Mouse (Mus musculus) left cerebral cortex, postnatal 25 days (tissue): ENCODE data around the gene Dgkz. TPM values are rescaled to one million over a fixed set of nuclear protein-coding genes. Genes with fewer than 3 reads are reported as not detected.

Experiments used
- DNase-seq, 2 experiments: peaks; one replicate each; pipeline ENCODE4 v3.0.0; 2022; ENCODE audit warnings: low spot score in 2 of 2, mixed read lengths in 1 of 2
- intact Hi-C: fragments of 180-260 bp; cut with DNase I; formaldehyde crosslinking; loops from one replicate; pipeline ENCODE4 v1.15.1; 2025
- total RNA-seq, 2 experiments: library from RNA; stranded (reverse); gene quantifications; 2 replicates each; pipeline ENCODE4 v1.2.3; 2021

The Dgkz gene
- total RNA-seq, 2 experiments from 2014 or later = 556 to 558 TPM

- intact Hi-C loops = no loop called here
- peak in 1 of 2 experiments; percentile 50 for DNase-seq
Measured at GRCm38 (mm10) chr2:91947397-91948150, 28.1 kb downstream of the Dgkz start.

DNA sequence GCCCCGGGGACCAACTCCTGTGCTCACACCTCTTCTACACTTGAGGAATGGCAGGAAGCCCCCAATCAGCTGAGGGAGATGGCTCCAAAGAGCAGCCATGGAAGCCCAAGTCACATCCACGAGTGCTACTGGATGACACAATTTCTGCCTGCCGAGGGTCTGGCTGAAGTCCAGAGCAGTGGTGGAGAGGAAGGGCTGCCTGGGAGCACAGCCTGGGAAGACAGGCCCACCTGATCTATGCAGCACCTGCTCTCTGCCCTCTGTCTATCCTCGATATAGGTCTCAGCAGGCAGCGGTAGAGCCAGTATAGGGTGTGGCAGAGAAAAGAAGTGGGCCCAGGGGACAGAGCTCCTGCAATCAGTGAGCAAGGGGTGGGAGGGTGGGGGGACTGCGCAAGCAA lies 28.8 kb downstream of the Dgkz start:
- intact Hi-C loops = no loop called here

DNA sequence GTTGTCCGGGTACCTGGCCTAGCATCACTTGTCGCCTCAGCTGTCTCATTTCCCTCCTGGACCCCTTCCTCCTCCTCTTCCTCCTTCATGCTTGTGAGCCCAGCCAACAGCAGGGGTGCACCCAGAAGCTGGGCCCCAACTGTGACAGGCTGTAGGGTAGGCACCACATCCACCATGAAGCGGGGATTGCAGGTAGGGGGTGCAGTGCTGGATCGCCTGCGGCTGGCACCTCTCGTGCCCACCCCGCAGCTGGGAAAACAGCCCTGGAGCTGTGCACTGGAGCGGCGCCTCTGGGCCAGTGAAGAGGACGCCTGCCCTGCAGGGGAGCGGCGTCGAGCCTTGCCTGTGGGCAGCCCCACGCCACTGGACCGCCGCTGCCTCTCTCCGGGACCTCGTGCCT lies 30.2 kb downstream of the Dgkz start, which contains the start of gene Gm9821:
Gene Gm9821 (plus strand): TSS at position 221 of the 400 bp plus-strand sequence.
- intact Hi-C loops = no loop called here

More for the DNA sequence above, 28.8 kb downstream of the Dgkz start:
- DNase-seq = peak in 1 of 2 experiments; percentile 34

DNA sequence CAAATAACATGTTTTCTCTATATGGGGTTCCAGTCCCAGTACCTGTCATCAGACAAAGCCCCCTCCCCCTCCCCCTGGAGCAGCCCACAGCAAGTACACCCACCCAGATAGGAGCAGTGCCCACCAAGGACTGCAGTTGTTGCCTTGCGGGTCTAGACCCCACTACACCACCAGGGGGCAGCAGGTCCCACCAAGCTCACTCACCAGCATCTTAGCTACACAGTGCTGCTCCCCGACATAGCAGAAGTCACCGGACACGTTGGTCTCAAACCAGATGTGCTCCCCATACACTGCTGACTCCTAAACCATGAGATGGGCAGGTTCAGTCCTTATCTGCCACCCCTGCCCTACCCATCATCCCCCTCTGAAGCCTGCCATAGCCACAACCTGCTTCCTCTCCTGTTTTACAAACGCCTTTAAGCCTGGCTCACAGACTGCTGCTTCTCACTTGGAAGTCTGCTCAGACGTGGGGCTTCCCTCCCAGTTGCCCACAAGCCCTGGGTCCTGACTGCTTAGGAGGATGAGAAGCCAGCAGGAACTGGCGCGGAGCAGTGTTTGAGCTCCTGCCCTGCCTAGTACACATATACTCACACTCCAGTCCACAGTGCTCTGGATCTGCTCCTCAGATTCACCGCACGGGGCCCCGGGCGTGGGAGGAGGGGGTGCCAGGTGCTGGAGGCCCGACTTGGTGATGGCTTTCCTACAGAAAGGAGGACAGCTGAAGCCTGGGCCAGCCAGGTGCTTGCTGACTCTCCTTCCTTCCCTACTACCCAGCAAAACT lies 31.3 kb downstream of the Dgkz start:
- DNase-seq = peak in 1 of 2 experiments; percentile 86
- intact Hi-C loops = loop anchor here (1.0 to 5.0 kb wide), 3 partner anchors 15 to 113 kb away; no protein-coding TSS in a partner anchor

More for the DNA sequence above, 30.2 kb downstream of the Dgkz start, which contains the start of gene Gm9821:
- DNase-seq = no peak

DNA sequence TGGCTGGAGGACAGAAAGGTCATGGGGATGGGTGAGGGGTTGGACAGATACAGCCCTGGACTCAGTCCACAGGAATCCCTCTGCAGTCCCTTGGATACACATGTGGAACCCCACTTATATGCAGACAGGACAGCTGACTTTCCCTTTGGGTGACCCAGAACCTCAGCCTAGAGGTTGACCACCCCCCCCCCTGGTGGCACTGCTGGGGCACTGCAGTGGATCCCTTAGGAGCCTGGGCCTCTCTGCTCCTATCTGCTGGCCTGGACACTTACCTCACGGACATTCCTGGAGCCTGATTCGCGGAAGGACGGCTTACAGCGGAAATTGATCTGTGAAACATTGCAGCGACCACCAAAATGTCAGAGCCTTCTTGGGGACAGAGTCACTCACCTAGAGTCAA lies 33.3 kb downstream of the Dgkz start:
- intact Hi-C loops = loop anchor here (5.0 kb wide), 1 partner anchor 115 kb away; no protein-coding TSS in a partner anchor
- DNase-seq = no peak

DNA sequence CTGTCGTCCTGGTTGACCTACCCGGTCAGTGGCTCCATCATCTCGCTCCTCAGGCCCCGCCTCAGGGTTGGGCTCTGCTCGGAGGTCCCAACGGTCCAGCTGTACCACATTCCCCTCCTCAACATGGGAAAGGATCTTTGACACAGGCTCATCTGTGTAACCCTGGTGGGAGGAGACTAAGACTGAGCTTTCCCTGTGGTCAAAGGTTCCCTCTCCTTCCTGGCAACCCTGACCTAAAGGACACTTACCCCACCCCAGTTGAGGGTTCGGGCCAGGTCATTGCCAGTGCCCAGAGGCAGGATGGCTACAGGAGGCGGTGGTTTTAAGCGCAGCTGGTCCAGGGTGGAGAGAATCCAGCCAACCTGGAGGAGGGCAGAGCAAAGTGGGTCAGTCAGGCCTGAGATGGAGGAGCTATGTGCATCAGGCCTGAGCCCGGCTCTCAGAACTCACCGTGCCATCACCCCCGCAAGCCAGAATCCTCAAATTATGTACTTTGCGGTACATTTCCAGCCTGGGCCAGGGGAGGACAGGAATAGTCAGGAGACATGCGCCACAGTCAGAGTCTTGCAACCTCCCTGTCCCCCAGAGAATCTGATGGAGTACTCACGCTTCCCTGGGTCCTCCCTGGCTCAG lies 36.2 kb downstream of the Dgkz start:
- intact Hi-C loops = loop anchor here (5.0 kb wide), 1 partner anchor 33 kb away; no protein-coding TSS in a partner anchor
- peak in 1 of 2 experiments; percentile 77 for DNase-seq

DNA sequence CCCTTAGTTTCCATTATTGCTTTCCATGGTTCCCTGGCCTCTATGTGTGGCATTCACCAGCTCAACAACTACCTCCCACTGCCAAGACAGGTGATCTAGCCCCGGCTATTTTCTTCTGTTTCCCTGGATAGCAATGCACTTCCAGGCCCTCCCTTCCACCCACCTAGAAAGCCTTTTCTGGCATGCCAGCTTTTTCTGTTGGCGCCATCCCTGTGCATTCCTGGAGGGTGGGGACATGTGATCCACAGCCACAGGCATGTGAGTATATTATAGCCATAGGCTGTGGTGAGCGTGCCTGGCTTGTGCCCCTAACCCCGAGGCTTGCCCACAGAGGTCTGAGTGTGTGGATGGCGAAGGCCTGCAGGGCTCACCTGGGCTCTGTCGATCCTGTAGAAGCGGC lies 39.5 kb downstream of the Dgkz start:
- intact Hi-C loops = loop anchor here (5.0 kb wide), 1 partner anchor 36 kb away; no protein-coding TSS in a partner anchor
- peak in 1 of 2 experiments; percentile 92 for DNase-seq

- intact Hi-C loops = loop anchor here (5.0 kb wide), 1 partner anchor 37 kb away; no protein-coding TSS in a partner anchor
- peak in 1 of 2 experiments; percentile 17 for DNase-seq
Measured at GRCm38 (mm10) chr2:91934826-91935525, 40.7 kb downstream of the Dgkz start.

- intact Hi-C loops = no loop called here
- DNase-seq = no peak
Measured at GRCm38 (mm10) chr2:91934016-91934415, 41.6 kb downstream of the Dgkz start.

GRCm38 (mm10) chr2:91933471-91933870 lies 42.2 kb downstream of the Dgkz start:
- intact Hi-C loops = no loop called here
- peak in 1 of 2 experiments; percentile 7 for DNase-seq

DNA sequence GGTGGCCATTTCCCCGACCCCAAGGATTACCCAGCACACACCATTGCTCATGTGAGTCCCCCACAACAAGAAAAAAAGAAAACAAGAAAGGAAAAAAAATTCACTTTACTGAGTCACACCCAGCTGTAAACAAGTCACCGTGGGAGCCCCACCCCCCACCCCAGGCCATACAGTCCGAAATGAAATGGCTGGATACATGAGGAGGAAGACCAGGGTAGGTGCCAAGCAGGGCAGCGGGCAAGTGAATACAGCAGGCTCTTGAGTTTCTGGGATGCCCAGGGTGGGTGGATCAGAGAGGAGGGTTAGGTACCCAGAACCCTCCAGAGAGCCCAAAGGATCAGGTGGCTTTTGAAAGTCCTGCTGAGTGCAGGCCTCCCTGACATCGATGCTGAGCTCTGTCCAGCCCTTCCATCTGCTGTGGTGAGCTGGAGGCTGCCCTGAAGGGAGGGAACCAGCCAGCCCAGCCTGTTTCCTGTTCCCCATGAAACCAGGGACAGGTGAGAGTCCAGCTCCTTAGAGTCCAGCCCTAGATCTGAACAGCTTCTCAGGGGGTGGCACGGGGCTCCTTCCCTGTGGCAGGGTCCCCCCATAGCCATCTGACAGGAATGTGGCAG lies 42.8 kb downstream of the Dgkz start:
- intact Hi-C loops = no loop called here
- DNase-seq = peak in 1 of 2 experiments; percentile 30

- intact Hi-C loops = no loop called here
- DNase-seq = peak in 1 of 2 experiments; percentile 6
Measured at GRCm38 (mm10) chr2:91932160-91932711, 43.4 kb downstream of the Dgkz start, which contains the start of gene Mdk. Gene Mdk, minus strand, starts transcription at chr2:91932297.

DNA sequence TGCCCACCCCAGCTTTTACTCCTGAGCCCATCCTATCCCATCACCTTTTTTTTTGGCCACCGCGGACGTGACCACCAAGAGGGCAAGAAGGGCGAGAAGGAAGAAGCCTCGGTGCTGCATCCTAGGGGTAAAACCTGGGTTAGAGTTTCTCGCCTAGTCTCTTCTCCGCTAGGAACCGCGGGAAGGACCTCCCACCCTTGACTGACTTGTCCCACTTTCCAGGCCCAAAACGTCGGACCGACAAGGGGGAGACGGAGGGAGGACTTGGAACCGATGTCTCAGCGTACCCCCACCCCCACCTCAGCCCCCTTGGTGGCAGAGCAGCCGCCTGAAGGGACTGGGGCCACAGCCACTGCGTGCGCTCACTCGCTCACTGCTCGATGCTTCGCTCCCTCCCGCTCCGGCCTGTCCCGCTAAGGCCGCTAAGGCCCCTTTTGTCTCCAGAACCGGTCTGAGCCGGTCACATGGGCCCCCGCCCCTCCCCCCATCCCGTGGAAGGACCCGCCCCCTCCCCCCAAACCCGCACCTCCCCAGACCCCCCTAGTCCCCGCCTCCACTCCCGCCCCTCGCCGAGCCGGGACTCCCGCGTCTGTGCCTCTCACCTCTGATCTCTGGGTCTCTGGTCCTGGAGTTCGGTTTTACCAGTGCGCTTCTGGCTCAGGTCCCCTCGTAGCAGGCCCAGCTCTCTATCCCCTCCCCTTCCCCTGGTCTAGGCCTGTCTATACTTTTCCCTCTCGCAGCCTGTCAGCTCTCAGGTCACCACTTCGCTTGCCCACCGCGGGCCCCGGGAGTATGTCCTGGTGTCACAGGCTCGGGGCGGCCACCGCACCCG lies 44.1 kb downstream of the Dgkz start:
- intact Hi-C loops = no loop called here
- peak in 1 of 2 experiments; percentile 18 for DNase-seq

DNA sequence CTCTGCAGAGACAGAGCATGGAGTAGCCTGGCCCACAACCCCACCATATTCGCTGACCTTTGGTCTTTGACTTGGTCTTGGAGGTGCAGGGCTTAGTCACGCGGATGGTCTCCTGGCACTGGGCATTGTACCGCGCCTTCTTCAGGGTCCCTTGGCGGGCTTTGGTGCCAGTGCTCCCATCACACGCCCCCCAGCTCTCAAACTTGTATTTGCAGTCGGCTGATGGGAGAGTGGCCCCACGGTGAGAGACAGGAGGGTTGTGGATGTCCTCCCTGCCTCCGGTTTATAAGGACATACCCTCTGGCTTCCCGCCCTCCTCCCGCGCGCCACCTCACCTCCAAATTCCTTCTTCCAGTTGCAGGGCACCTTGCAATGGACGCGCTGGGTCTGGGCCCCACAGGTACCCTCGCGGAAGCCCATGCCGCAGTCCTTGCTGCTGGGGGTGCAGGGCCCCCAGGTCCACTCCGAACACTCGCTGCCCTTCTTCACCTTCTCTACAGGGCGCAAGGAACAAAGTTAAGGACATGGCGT lies 44.8 kb downstream of the Dgkz start:
- intact Hi-C loops = no loop called here
- DNase-seq = peak in 1 of 2 experiments; percentile 6

GRCm38 (mm10) chr2:91929936-91930335 lies 45.7 kb downstream of the Dgkz start:
- intact Hi-C loops = loop anchor here (5.0 kb wide), 1 partner anchor 32 kb away; no protein-coding TSS in a partner anchor
- peak; percentile 45 to 69 for DNase-seq

DNA sequence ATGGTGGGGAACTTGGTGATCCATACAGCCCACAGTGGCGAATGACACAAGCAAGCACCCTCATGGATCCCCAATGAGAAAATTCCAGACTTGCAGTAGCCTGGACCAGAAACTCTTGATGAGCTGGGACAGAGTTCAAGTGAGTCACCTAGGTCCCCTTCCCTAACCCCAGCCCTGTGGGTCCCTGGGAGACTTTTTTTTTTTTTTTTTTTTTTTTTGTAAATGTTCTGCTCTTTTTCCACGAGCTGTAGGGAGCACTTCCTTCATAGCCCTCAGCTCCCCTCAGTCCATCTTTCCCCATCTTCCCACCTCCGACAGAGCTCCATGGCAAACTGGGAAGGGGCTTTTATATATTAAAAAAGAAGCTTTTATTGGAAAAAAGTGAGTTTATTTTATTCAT lies 46.2 kb downstream of the Dgkz start:
- DNase-seq = no peak
- intact Hi-C loops = loop anchor here (5.0 kb wide), 1 partner anchor 33 kb away; no protein-coding TSS in a partner anchor
